ENCODE assay signal across 18 mouse cellular contexts in the genomic region with DNA sequence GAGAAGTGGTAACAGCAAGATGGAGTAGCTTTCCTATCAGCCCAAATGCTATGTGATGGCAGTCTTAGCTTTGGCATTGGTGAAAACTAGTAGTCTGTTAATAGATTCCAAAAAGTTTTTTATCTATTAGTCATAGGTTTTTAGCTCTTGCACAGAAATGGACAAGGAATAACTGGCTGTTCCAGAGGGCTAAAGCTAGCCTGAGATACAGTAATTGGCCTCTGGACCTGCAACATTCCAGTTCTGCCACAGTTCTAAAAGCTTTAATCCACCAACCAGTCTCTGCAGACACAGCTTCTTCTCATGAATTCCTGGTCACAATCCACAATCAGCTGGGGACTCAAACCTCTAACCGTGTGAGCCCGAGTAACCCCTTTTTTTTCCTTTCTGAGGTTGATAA.
"Had no signal": no experiment of that assay in that cellular context is flagged by ENCODE, and none has a peak within 500 bp of the region (broad histone marks: within the 10 kb centered on the region; RNA-seq: fewer than 3 reads in every experiment).

No protein-coding gene starts in this region.

- H3K4me2 ChIP-seq: lung, embryonic 14.5 days; midbrain, embryonic 11.5 days had no signal

- H3K9ac ChIP-seq: liver, embryonic 14.5 days; lung, embryonic 14.5 days had no signal

- H3K4me3 ChIP-seq: left cerebral cortex, adult 2 months had no signal

- ATAC-seq: intestine, embryonic 16.5 days had no signal

- DNase-seq: kidney, adult 18-20 months; kidney, adult 9 months; kidney, postnatal 14 days; kidney, postnatal 4 days; layer of hippocampus, postnatal 36 days; lung, embryonic 14.5 days; lung, postnatal 14 days; lung, postnatal 4 days; midbrain, embryonic 14.5 days; right cerebral cortex, postnatal 14 days; right cerebral cortex, postnatal 4 days; thymus, adult 2 months; thymus, postnatal 14 days had no signal

- H3K27ac ChIP-seq: left cerebral cortex, adult 2 months; liver, embryonic 14.5 days; stomach, postnatal 0 days had no signal
